Mouse (Mus musculus): ENCODE measurements around the gene Col28a1. TPM values are rescaled to one million over a fixed set of nuclear protein-coding genes. Genes with fewer than 3 reads are reported as not detected.

Gene Col28a1
- polyA plus RNA-seq, 1 experiment from 2014 or later, result 0.21 TPM

- Histone ChIP-seq H3K27ac (no peak overlapping the region), H3K36me3 (ENCODE audit: insufficient read depth, low read length) (no peaks in the 10 kb centered on the region), H3K4me3 (replicated peaks; ENCODE audit: low read depth, low read length) (no peak overlapping the region), H3K27me3 (ENCODE audit: insufficient read depth, low read length) (no peaks in the 10 kb centered on the region), H3K4me1 (replicated peaks; ENCODE audit: insufficient read depth, low read length) (no peaks in the 10 kb centered on the region), H3K9me3 (replicated peaks; ENCODE audit: low read length) (no peaks in the 10 kb centered on the region), H3K4me2 (ENCODE audit: low read length) (no peak overlapping the region), H3K9ac (ENCODE audit: low read depth, low read length) (no peak overlapping the region)
- WGBS, result 61% methylated on average over 1 of the region's 1 CpGs
- ATAC-seq (replicated peaks; ENCODE audit: low FRiP score, low read depth) (no peak), DNase-seq (ENCODE audit: low spot score) (no peak)
- TF ChIP-seq CTCF (IDR thresholded peaks at IDR 0.05; ENCODE audit: low read depth), result no peak
Observed at GRCm38 (mm10) chr6:8172101-8172500, 20.3 kb downstream of the Col28a1 start.

- 49% methylated on average over 1 of the region's 1 CpGs for WGBS
- no peaks in the 10 kb centered on the region for H3K27me3 ChIP-seq (ENCODE audit: insufficient read depth, low read length)
- H3K9ac ChIP-seq (ENCODE audit: low read depth, low read length), result no peak overlapping the region
- H3K36me3 ChIP-seq (ENCODE audit: insufficient read depth, low read length), result no peaks in the 10 kb centered on the region
- no peak overlapping the region for H3K27ac ChIP-seq
- peak; percentile 22 for DNase-seq (ENCODE audit: low spot score)
- no peak for ATAC-seq (replicated peaks; ENCODE audit: low FRiP score, low read depth)
- H3K4me2 ChIP-seq (ENCODE audit: low read length), result no peak overlapping the region
- H3K4me3 ChIP-seq (replicated peaks; ENCODE audit: low read depth, low read length), result no peak overlapping the region
- TF ChIP-seq CTCF (IDR thresholded peaks at IDR 0.05; ENCODE audit: low read depth), result no peak
- H3K9me3 ChIP-seq (replicated peaks; ENCODE audit: low read length), result no peaks in the 10 kb centered on the region
- no peaks in the 10 kb centered on the region for H3K4me1 ChIP-seq (replicated peaks; ENCODE audit: insufficient read depth, low read length)
Observed at GRCm38 (mm10) chr6:8164741-8165140, 27.7 kb downstream of the Col28a1 start.

GRCm38 (mm10) chr6:8160001-8160400 lies 32.4 kb downstream of the Col28a1 start:
- H3K4me1 ChIP-seq (replicated peaks; ENCODE audit: insufficient read depth, low read length), result no peaks in the 10 kb centered on the region
- no peak for TF ChIP-seq CTCF (IDR thresholded peaks at IDR 0.05; ENCODE audit: low read depth)
- no peaks in the 10 kb centered on the region for H3K36me3 ChIP-seq (ENCODE audit: insufficient read depth, low read length)
- no peak overlapping the region for H3K9ac ChIP-seq (ENCODE audit: low read depth, low read length)
- 48% methylated on average over 2 of the region's 2 CpGs for WGBS
- H3K4me3 ChIP-seq (replicated peaks; ENCODE audit: low read depth, low read length), result no peak overlapping the region
- ATAC-seq (replicated peaks; ENCODE audit: low FRiP score, low read depth), result no peak
- no peak for DNase-seq (ENCODE audit: low spot score)
- H3K27ac ChIP-seq, result no peak overlapping the region
- H3K4me2 ChIP-seq (ENCODE audit: low read length), result no peak overlapping the region
- H3K9me3 ChIP-seq (replicated peaks; ENCODE audit: low read length), result no peaks in the 10 kb centered on the region
- H3K27me3 ChIP-seq (ENCODE audit: insufficient read depth, low read length), result no peaks in the 10 kb centered on the region

- Histone ChIP-seq H3K36me3 (ENCODE audit: insufficient read depth, low read length) (no peaks in the 10 kb centered on the region), H3K27ac (no peak overlapping the region), H3K4me3 (replicated peaks; ENCODE audit: low read depth, low read length) (no peak overlapping the region), H3K9me3 (replicated peaks; ENCODE audit: low read length) (no peaks in the 10 kb centered on the region), H3K9ac (ENCODE audit: low read depth, low read length) (no peak overlapping the region), H3K4me2 (ENCODE audit: low read length) (no peak overlapping the region), H3K27me3 (ENCODE audit: insufficient read depth, low read length) (no peaks in the 10 kb centered on the region), H3K4me1 (replicated peaks; ENCODE audit: insufficient read depth, low read length) (no peaks in the 10 kb centered on the region)
- no peak for DNase-seq (ENCODE audit: low spot score)
- ATAC-seq (replicated peaks; ENCODE audit: low FRiP score, low read depth), result no peak
- no peak for TF ChIP-seq CTCF (IDR thresholded peaks at IDR 0.05; ENCODE audit: low read depth)
Observed at GRCm38 (mm10) chr6:8157121-8157520, 35.3 kb downstream of the Col28a1 start.

DNA sequence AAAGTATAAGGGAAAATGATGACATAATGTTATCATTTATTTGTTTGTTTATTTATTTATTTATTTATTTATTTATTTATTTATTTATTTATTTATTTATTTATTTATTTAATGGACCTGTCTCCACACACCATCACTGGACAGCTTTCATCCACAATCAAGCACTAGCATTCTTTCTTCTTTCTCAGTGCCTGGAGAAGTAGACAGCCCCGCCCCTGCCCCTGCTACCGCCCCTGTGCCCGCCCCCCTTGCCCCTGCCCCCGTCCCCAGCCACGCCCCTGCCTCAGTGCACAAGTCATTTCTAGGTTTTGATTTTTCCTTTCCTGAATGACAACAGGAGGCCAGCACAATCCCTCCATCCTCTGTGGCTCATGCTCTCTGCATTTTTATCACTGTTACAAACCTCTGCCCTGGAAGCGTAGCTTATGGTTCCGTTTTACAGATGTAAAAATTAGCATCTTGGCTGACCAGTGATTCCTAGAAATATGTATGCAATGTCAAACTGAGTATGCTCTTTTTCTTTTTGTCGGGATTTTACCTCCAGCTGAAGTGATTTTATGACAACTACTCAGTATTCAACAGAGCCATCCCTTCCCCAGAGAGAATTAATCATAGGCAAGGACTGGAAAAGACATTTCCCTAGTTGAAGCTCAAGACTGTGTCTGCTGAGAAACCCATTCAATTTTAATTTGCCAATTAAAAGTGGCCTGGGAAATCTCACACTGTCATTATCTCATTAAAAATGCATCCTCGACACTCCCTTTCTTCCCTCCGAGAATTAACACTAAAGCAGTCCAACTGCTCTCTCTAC lies 39.7 kb downstream of the Col28a1 start:
- H3K9me3 ChIP-seq (replicated peaks; ENCODE audit: low read length), result no peaks in the 10 kb centered on the region
- no peak overlapping the region for H3K9ac ChIP-seq (ENCODE audit: low read depth, low read length)
- no peaks in the 10 kb centered on the region for H3K36me3 ChIP-seq (ENCODE audit: insufficient read depth, low read length)
- TF ChIP-seq CTCF (IDR thresholded peaks at IDR 0.05; ENCODE audit: low read depth), result no peak
- ATAC-seq (replicated peaks; ENCODE audit: low FRiP score, low read depth) (no peak), DNase-seq (ENCODE audit: low spot score) (no peak)
- H3K27me3 ChIP-seq (ENCODE audit: insufficient read depth, low read length), result no peaks in the 10 kb centered on the region
- no peaks in the 10 kb centered on the region for H3K4me1 ChIP-seq (replicated peaks; ENCODE audit: insufficient read depth, low read length)
- WGBS, result 54% methylated on average over 10 of the region's 10 CpGs
- H3K4me3 ChIP-seq (replicated peaks; ENCODE audit: low read depth, low read length), result no peak overlapping the region
- H3K27ac ChIP-seq, result no peak overlapping the region
- H3K4me2 ChIP-seq (ENCODE audit: low read length), result no peak overlapping the region

DNA sequence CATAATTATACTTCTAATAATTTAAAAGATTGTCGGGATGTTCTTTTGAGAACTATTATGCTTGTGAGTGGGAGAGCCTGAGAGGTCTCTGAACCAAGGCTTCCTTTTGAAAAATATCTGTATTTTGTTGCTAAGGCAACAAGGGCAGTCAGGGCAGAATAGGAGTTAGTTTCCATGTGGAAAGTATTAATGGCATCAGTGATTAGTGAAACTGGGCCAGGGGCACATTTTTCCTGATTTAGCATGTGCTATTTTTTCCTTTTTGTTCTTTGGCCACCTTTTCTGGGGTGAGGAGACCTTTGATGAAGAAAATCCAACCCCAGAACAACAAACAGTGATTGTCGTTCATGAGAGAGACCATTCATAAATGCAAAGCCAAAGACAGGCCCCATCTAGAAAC lies 43.5 kb downstream of the Col28a1 start:
- no peaks in the 10 kb centered on the region for H3K4me1 ChIP-seq (replicated peaks; ENCODE audit: insufficient read depth, low read length)
- H3K27me3 ChIP-seq (ENCODE audit: insufficient read depth, low read length), result no peaks in the 10 kb centered on the region
- no peak overlapping the region for H3K27ac ChIP-seq
- 70% methylated on average over 2 of the region's 2 CpGs for WGBS
- H3K36me3 ChIP-seq (ENCODE audit: insufficient read depth, low read length), result no peaks in the 10 kb centered on the region
- no peak overlapping the region for H3K4me2 ChIP-seq (ENCODE audit: low read length)
- H3K4me3 ChIP-seq (replicated peaks; ENCODE audit: low read depth, low read length), result no peak overlapping the region
- H3K9ac ChIP-seq (ENCODE audit: low read depth, low read length), result no peak overlapping the region
- H3K9me3 ChIP-seq (replicated peaks; ENCODE audit: low read length), result no peaks in the 10 kb centered on the region
- DNase-seq (ENCODE audit: low spot score) (no peak), ATAC-seq (replicated peaks; ENCODE audit: low FRiP score, low read depth) (no peak)
- no peak for TF ChIP-seq CTCF (IDR thresholded peaks at IDR 0.05; ENCODE audit: low read depth)

GRCm38 (mm10) chr6:8141881-8142280 lies 50.5 kb downstream of the Col28a1 start:
- no peak overlapping the region for H3K27ac ChIP-seq
- H3K9ac ChIP-seq (ENCODE audit: low read depth, low read length), result no peak overlapping the region
- H3K4me3 ChIP-seq (replicated peaks; ENCODE audit: low read depth, low read length), result no peak overlapping the region
- H3K9me3 ChIP-seq (replicated peaks; ENCODE audit: low read length), result no peaks in the 10 kb centered on the region
- H3K4me1 ChIP-seq (replicated peaks; ENCODE audit: insufficient read depth, low read length), result no peaks in the 10 kb centered on the region
- TF ChIP-seq CTCF (IDR thresholded peaks at IDR 0.05; ENCODE audit: low read depth), result no peak
- no peak overlapping the region for H3K4me2 ChIP-seq (ENCODE audit: low read length)
- peak; percentile 78 for DNase-seq (ENCODE audit: low spot score)
- ATAC-seq (replicated peaks; ENCODE audit: low FRiP score, low read depth), result no peak
- no peaks in the 10 kb centered on the region for H3K36me3 ChIP-seq (ENCODE audit: insufficient read depth, low read length)
- 34% methylated on average over 1 of the region's 1 CpGs for WGBS
- no peaks in the 10 kb centered on the region for H3K27me3 ChIP-seq (ENCODE audit: insufficient read depth, low read length)
